Mouse (Mus musculus) cerebral cortex, adult 2 months (tissue): ENCODE results near the gene Nrg3.

Source experiments
- WGBS: fragments of 180-500 bp; shearing (Covaris S2); methylation state at CpG from one replicate; pipeline ENCODE4 v1.1.7; 2018; 5-methylcytosine and 5-hydroxymethylcytosine counted together

Gene Nrg3

DNA sequence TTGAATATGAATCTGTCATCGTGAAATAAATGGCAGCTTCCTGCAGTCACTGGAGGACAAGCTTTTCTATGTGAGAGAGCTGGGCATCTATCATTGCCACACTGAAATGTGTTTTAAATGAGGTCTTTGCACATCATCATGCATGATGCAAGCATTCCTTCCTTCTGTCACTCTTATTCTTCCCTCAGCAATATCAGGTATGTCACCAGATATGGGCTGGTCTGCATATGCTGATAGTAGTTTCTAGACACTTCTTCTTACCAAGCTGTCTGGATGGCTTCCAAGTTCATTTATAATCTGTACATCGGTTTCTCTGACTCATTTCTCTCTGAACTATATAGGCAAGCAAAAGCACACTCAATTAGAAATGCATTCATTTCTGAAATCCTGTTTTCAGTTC is 925.6 kb downstream of the Nrg3 start:
- 31% methylated on average over 2 of the region's 2 CpGs for WGBS

DNA sequence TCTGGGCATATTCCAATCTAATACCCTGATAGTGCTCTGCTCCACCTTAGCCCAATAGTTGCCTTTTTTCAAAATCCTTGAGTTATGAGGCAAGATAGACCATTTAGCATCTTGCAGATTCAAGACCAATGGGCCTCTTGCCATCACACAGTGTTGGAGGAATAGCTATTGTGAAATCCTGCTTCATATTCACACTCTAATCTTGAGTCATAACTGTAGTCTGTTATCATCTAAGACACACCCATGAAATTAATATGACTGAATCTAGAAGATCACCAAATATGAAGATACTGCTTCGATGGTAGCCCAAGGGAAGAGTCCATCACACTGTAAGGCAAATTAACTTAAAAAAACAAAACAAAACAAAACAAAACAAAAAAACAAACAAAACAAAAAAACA is 937.7 kb downstream of the Nrg3 start:
- 87% methylated on average over 1 of the region's 1 CpGs for WGBS

DNA sequence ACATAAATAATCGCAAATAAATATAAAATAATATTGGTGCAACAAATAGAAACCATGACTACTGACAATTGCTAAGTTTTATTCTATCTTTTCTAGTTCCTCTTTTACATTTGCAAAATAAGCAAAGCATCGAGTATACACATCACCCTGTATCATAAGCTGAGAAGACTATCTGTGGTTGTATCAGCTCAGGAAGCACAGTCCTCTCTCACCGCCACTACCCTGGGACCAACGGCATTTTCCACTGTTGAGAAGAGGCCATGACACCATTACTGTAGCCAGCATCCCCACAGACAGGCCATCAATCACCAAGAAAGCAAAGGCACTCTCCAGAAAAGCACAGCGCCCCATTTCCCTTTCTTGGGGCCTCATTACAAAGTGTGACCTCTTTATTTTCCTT is 956.7 kb downstream of the Nrg3 start:
- 76% methylated on average over 5 of the region's 5 CpGs for WGBS

DNA sequence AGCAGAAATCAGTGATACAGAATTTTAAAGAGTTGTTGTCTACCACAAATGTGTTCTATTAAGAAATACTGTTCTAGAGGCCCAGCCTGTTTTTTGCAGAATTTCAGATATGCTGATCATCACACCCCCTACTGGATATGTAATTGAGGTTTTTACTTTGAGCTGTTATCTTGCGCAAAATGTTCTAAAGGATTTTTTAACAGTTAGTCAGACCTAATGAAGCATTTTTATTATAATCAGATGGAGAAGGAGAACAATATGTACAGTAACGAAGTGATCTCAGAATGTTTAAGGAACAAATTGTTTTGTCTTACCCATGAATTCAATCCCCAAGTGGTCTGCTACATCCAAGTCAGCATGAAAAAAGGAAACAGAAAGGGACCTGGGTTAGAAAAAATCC is 963.9 kb downstream of the Nrg3 start:
- WGBS: 87% methylated on average over 2 of the region's 2 CpGs

DNA sequence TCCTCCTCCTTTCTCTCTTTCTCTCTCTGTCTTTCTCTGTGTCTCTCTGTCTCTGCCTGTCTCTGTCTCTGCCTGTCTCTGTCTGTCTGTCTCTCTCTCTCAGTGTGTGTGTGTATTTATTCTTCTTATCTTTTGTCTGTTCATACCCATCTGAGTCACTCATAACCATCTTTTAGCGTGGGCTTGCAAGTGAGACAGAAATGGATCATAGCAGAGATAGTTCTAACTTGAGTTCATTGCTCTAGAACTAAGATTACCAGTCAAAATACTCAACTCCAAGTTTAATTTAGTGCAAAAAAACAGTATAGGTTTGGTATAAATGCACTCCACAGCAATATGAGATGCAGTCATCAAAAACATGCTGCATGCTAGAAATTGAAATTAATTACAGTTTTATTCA is 977.9 kb downstream of the Nrg3 start:
- WGBS: 53% methylated on average over 1 of the region's 1 CpGs

DNA sequence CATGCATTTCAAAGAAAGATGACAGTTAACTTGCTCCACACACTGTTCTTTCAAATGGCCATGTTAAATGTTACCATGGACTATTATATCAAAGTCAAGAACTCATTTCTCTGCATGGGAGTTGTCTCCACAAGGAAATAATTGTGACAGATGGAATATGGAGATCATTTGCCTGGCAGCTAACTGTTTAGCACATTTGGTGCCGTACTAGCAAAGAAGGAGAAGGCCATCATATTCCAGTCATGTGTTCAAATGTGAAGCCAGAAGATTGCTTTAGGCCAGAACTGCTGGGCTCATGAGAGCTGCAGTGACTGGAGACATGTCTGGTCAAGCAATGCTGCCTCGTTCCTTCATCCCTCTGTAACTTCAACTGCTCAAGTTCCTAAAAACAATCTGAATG is 1025.8 kb downstream of the Nrg3 start:
- WGBS: 70% methylated on average over 2 of the region's 2 CpGs

DNA sequence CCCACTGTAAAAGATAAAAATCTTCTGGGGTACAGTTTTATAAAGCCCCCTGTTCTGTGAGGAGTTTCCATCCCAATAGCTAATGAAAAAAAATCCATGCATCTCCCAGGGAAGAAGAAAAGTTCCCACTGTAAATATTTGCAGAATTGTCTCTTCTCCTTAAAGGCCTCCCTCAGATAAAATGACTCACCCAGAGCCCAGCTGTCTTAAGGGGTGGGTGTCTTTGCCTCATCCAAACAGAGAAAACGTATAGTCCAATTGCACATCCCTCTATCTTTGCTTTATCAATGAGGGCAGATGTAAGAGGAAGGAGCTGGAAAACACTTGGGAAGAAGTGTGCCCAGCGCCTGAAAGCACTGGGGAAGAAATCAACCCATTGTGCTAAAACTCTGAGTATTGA is 1028.1 kb downstream of the Nrg3 start:
- WGBS: 51% methylated on average over 2 of the region's 2 CpGs

DNA sequence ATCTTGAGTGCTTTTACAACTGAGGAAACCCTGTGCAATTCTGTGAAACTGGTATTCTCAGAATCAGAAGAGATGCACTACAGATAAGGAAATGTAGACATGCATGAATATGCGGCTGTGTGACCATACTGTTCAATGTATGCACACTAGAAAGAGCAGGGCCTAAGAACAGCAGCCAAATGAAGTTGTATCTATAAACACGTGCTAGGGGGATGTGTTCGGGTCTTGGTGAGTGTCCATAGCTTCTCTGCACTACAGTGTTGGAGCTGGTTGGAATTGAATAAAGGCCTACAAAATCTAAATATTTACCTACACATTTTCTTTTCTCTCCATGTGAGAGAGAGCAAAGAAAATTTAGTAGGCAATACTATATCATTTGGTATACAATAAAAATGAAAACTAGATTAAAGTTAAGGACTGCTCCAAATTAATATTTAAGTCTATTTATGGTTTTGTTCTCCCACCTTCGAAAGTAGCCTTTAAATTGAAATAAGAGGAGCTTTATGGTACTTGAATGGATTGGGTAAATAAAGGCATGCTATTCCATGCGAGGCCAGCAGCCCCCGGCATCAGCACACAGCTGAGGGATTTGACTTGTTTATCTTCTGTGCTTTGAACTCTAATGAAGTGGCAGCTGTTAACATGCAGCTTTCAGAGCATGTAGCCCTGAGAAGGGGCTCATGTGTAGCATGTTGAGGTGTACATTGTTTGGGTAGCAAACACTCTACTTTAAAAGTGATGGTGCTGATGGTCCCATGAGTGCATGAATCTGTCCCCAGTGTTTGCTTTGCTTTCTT is 1038.9 kb downstream of the Nrg3 start:
- WGBS: 77% methylated on average over 6 of the region's 6 CpGs

DNA sequence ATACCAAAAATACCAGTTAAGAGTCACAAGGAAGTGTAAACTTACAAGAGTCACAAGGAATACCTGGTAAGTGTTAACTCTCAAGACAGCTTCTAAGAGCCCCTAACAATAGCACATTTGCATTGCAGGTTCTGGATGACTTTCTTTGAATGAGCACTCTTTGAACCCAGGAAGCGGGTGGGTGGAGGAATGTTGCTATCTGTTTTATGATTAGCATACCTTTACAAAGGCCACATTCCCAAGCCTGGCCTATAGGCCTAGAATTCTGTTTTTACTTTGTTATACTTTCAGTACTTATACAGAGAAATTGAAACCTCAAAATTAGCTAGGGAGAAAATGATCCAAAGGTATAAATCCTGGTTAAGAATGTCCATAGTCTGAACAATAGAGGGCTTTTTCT is 1150.0 kb downstream of the Nrg3 start:
- WGBS: 94% methylated on average over 1 of the region's 1 CpGs

DNA sequence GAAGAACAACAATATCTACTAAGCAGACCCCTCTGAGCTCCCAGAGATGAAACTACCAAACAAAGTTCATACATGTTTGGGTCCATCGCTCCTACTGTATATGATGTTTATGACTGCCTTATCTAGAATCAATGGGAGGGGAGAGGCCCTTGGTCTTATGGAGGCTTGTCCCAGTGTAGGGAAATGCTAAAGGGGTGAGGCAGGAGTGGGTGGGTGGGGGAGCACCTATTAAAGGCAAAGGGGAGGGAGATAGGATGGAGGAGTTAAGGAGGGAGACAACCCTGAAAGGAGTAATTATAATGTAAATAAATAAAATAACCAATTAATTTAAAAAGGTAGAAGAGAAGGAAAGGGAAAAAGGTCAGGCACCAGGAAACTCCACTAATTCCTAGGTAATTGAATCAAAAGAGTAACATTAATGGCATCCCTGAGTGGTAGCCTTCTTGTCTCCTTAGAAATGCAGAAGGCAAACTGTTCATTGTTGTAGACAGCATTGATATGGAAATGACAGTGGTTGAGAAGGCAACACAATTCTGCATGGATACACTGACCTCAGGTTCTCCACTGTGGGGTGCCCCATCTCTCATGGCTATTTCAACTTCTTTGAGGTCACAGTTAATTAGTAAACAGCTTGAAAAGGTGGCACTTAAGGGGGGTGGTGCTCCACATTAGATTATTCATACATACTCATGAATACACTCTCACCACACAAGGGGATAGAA is 1152.1 kb downstream of the Nrg3 start:
- 98% methylated on average over 1 of the region's 1 CpGs for WGBS
